Mouse (Mus musculus): ENCODE data around the gene Mrgpra9.
"Not testable (repeated sequence)": the region's sequence is repeated elsewhere in the genome, so short reads cannot be mapped to it uniquely, and the experiment has no call there.

The Mrgpra9 gene

DNA sequence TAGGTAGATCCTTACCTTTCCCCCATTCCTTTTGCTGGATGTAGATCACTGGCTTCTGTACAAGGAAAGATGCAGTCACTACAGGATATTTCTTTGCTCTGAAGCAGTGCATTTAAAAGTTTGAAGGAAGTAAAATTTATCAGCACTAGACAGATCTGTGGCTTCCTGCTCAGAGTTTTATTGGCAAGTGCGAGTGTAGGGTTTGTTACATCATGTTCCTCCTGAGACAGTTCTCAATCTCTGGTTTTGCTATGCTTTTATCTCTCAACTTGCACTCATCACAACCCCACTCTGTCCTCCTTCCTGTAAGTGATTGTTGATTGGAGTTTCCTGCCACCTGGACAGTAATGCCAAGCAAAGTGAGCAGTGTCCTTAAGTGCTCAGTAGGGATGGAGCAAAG is at the start of gene Mrgpra9:
Gene Mrgpra9 (minus strand): TSS at position 79 of the 400 bp plus-strand sequence.
- DNase-seq (ENCODE audit: low read depth, low spot score): no peak

DNA sequence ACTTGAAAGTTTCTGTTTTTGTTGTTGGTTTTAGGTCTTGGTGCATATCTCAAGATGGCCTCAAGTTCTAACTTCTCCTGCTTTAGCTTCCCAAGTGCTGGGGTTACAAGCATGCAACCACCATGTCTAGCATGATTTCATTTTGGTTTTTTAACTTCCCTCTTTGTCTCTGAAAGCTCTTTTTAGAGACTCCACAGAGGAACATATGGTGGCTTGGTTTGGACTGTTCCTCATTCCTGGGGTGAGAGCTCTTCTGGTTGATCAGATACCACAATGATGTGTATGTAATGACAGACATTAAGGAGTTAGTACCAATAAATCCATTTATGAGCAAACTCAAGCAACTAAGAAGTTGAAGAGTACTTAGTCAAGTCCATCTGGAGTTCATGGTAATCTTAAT is 47.0 kb upstream of the Mrgpra9 start:
- DNase-seq (ENCODE audit: low read depth, low spot score): not testable (repeated sequence)

DNA sequence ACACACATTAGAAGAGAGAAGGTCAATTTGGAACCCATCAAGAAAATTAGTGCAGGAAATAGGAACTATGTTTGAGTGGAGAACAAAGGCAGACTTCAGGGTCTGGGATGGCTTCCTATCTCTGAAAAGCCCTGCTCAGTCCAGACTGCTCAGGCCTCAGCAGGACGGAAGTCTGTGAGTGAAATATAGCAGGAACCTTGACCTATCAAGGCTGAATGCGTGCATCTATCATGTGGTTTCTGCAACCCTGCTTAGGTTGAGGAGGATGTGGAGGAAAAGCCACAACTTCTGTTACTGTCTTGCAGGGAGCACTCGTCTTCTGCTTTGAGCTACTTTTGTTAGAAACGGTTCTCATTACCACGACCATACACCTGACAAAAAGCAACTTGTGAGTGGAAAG is 18.9 kb upstream of the Mrgpra9 start:
- not testable (repeated sequence) for DNase-seq (ENCODE audit: low read depth, low spot score)

DNA sequence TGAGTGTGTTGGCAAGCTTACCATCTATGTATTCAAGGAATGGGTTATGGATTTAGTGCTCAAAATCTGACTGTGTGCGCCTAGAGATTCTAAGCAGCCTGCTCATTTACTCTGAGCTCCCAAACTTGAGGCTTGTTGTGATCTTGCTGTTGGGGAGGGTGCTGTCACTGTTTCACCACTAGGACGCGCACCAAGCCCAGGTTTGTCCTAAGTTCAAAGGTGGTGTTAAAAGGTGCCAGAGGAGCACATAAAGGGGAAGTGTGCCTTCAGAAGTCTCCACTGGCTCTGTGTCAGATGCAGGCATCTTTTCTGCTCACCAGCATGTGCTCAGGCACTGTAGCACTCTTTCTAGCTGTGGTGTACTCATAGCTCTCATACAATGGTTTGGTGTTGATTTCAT is 8.0 kb downstream of the Mrgpra9 start:
- DNase-seq (ENCODE audit: low read depth, low spot score): no peak

DNA sequence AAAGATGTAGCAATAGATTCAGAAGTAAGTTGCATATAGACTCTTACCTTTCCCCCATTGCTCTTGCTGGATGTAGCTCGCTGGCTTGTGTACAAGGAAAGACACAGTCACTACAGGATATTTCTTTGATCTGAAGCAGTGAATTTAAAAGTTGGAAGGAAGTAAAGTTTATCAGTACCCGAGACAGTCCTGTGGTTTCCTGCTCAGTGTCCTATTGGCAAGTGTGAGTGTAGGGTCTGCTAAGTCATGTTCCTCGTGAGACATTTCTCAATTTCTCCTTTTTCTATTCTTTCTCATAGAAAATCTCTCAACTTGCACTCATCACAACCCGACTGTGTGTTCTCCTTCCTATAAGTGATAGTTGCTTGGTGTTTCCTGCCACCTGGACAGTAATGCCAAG is 47.8 kb downstream of the Mrgpra9 start, which contains the start of gene Mrgpra6:
Gene Mrgpra6 (minus strand): TSS at position 91 of the 400 bp plus-strand sequence.
- DNase-seq (ENCODE audit: low read depth, low spot score): no peak

DNA sequence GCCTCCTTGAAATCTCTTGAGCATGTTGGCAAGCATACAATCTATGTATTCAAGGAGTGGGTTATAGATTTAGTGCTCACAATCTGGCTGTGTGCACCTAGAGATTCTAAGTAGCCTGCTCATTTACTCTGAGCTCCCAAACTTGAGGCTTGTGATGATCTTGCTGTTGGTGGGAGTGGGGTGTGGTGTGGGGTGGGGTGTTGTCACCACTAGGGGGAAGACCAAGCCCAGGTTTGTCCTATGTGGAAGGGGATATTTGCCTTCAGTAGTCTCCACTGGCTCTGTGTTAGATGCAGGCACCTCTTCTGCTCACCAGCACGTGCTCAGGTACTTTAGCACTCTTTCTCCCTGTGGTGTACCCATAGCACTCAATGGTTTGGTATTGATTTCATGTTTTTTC is 57.4 kb downstream of the Mrgpra9 start:
- DNase-seq (ENCODE audit: low read depth, low spot score): no peak
